Mouse (Mus musculus): ENCODE measurements around the gene Ldlrad3.

DNA sequence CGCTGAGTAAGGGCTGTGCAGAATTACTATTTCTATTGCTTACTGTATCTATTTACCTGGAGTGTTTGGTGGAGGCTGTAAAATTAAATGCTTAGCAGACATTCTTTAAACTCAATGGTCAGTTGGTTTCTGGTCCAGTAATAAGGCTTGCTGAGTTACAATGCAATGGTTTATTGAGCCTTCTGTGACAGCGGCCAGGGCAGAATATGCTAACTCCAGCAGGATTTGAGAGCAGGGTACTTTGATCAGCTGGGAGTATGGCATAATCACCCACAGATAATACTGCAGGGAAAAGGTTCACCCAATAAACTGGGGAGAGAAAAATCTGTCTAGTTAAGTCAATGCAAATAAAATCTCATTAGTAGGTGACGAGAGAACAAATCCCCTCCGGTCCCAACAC, 220.2 kb downstream of the Ldlrad3 start:
- TF ChIP-seq EP300 (IDR thresholded peaks at IDR 0.05; ENCODE audit: low read depth) (no peak), CTCF (IDR thresholded peaks at IDR 0.05; ENCODE audit: low read depth) (no peak)
